Mouse (Mus musculus) liver, embryonic 12.5 days (tissue): ENCODE measurements around the gene Mecom. TPM values are rescaled to one million over a fixed set of nuclear protein-coding genes. Genes with fewer than 3 reads are reported as not detected.

Experiments used
- ATAC-seq: fragments of 200-750 bp; cut with Nextera tagmentation; 2 replicates; pipeline ENCODE4 v1.8.0; 2017; ENCODE audit warnings: moderate number of reproducible peaks, mild to moderate bottlenecking, moderate library complexity
- H3K27ac ChIP-seq: fragments of 300-500 bp; sonication (generic); 2 replicates; pipeline ENCODE4 v1.5.1; 2016; ENCODE audit warnings: mild to moderate bottlenecking
- H3K27me3 ChIP-seq: fragments of 300-500 bp; sonication (generic); replicated peaks from 2 replicates; pipeline ENCODE4 v1.6.1; 2016; ENCODE audit warnings: mild to moderate bottlenecking, moderate library complexity
- H3K36me3 ChIP-seq: fragments of 300-500 bp; sonication (generic); 2 replicates; pipeline ENCODE4 v1.6.1; 2016; ENCODE audit warnings: mild to moderate bottlenecking, moderate library complexity
- H3K4me1 ChIP-seq: fragments of 300-500 bp; sonication (generic); 2 replicates; pipeline ENCODE4 v1.6.1; 2016
- H3K4me2 ChIP-seq: fragments of 300-500 bp; sonication (generic); 2 replicates; pipeline ENCODE4 v1.6.1; 2016; ENCODE audit warnings: mild to moderate bottlenecking, moderate library complexity
- H3K4me3 ChIP-seq: fragments of 300-500 bp; sonication (generic); 2 replicates; pipeline ENCODE4 v1.5.1; 2016; ENCODE audit warnings: mild to moderate bottlenecking, moderate library complexity
- H3K9ac ChIP-seq: fragments of 300-500 bp; sonication (generic); 2 replicates; pipeline ENCODE4 v1.6.1; 2016; ENCODE audit warnings: mild to moderate bottlenecking, moderate library complexity
- H3K9me3 ChIP-seq: fragments of 300-500 bp; sonication (generic); replicated peaks from 2 replicates; pipeline ENCODE4 v1.6.1; 2016; ENCODE audit warnings: mild to moderate bottlenecking, moderate library complexity
- WGBS: fragments of 180-500 bp; shearing (Covaris S2); methylation state at CpG from one replicate; pipeline ENCODE4 v1.1.7; 2016; ENCODE audit not compliant: insufficient replicate concordance; 5-methylcytosine and 5-hydroxymethylcytosine counted together
- polyA plus RNA-seq: library from polyadenylated mRNA; unstranded; fragments of >200 nt; fragmentation: Nextera tagmentation; extraction: Ambion mirVana; gene quantifications from 2 replicates; pipeline ENCODE4 v1.2.1, GENCODE M21; 2016

The Mecom gene
- polyA plus RNA-seq, 1 experiment from 2014 or later, result 1.8 TPM

DNA sequence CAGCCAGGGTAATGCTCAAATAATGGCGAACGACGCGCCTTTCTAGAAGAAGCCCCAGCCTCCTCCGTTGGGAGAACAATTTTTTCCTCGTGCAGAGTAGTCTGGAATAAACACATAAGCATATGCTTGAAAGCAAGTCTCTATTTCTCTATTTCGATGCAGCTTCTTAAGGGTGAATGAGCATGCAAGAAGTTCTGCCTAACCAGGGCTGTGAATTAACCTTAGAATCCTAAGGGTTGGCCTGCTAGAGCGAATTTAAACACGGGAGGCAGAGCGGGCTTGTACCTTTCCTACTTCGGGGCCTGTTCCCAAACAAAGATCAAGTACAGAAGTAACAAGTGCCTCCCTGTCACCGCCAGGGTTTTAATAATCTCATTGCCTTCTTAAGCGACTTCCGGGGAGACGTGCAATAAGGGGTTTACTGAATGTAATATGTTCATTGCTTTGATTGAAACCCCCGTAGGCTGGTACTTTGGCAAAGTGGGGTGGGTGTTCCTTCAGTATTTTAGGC lies 42.0 kb downstream of the Mecom start:
- Histone ChIP-seq H3K4me1 (peaks cover 11% of the 10 kb centered on the region; the same call in 1 of the 2 replicates), H3K9me3 (no peaks in the 10 kb centered on the region), H3K36me3 (no peaks in the 10 kb centered on the region), H3K4me3 (no peak overlapping the region), H3K27me3 (peaks cover 71% of the 10 kb centered on the region), H3K27ac (no peak overlapping the region), H3K9ac (no peak overlapping the region), H3K4me2 (no peak overlapping the region)
- ATAC-seq, result no peak
- 27% methylated on average over 16 of the region's 16 CpGs for WGBS

GRCm38 (mm10) chr3:30504561-30504960 lies 43.2 kb downstream of the Mecom start:
- Histone ChIP-seq H3K9me3 (no peaks in the 10 kb centered on the region), H3K36me3 (no peaks in the 10 kb centered on the region), H3K4me2 (no peak overlapping the region), H3K27ac (no peak overlapping the region), H3K4me1 (peaks cover 11% of the 10 kb centered on the region; the same call in 1 of the 2 replicates), H3K4me3 (no peak overlapping the region), H3K9ac (no peak overlapping the region), H3K27me3 (peaks cover 70% of the 10 kb centered on the region)
- no peak for ATAC-seq
- 41% methylated on average over 7 of the region's 7 CpGs for WGBS

DNA sequence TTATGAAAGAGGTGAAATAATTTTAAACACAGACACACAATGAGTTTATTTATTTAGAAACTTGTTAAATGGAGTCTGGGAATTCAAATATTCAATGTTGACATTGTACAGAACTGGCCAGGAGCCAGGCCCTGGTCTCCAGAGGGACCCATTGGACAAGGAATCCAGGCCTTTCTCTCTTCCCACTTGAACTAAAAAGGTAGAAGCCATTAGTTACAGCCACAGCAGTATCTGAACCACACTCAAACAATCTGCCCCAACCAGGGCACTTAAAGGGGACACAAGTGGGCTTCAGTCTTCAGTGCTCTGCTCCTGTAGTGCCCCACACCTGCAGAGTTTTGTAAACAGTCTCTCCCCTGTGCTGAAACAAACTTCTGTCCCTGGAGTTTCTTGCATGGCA lies 44.0 kb downstream of the Mecom start:
- H3K27me3 ChIP-seq, result peaks cover 65% of the 10 kb centered on the region
- no peak for ATAC-seq
- H3K9me3 ChIP-seq, result no peaks in the 10 kb centered on the region
- no peak overlapping the region for H3K9ac ChIP-seq
- no peak overlapping the region for H3K4me3 ChIP-seq
- H3K4me2 ChIP-seq, result no peak overlapping the region
- no peaks in the 10 kb centered on the region for H3K36me3 ChIP-seq
- no peak overlapping the region for H3K27ac ChIP-seq
- H3K4me1 ChIP-seq, result peaks cover 6% of the 10 kb centered on the region; the same call in 1 of the 2 replicates

DNA sequence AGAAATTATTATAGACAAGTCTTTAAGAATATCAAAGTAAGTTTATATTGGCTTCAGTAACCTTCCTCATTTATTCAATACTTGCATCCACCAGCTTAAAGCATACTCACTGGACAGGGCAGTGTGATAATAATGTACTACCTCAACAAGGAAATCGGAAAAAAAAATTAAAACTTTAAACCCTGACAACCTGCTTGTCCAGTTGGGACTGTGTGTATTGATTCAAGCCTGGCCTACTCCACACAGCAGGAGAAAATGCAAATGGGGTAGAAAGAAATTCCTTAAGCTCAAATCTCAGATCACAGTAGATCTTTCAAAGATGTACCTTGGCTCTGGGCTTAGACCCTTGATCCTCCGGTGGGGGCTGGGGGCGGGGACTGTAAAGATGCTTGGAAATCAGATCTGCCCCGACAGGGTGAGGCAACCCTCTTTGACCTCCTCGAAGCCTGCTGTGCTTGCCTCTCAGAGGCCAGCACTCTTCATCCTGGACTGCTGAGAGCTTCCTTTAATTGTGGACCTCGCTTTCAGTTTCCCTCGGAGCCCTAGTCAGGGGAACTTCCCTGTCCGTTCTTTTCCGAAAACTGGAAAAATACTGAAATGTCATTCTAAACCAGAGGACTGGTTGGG lies 49.5 kb downstream of the Mecom start:
- no peaks in the 10 kb centered on the region for H3K4me1 ChIP-seq
- 33% methylated on average over 9 of the region's 9 CpGs for WGBS
- no peak overlapping the region for H3K4me3 ChIP-seq
- H3K27ac ChIP-seq, result no peak overlapping the region
- H3K9ac ChIP-seq, result no peak overlapping the region
- no peak for ATAC-seq
- no peaks in the 10 kb centered on the region for H3K36me3 ChIP-seq
- H3K4me2 ChIP-seq, result no peak overlapping the region
- no peaks in the 10 kb centered on the region for H3K9me3 ChIP-seq
- H3K27me3 ChIP-seq, result peaks cover 13% of the 10 kb centered on the region; the same call in 1 of the 2 replicates

- no peak for ATAC-seq
- Histone ChIP-seq H3K4me3 (no peak overlapping the region), H3K27ac (no peak overlapping the region), H3K4me2 (no peak overlapping the region), H3K36me3 (no peaks in the 10 kb centered on the region), H3K9ac (no peak overlapping the region), H3K4me1 (no peaks in the 10 kb centered on the region), H3K9me3 (no peaks in the 10 kb centered on the region), H3K27me3 (peaks cover under 1% of the 10 kb centered on the region; the same call in 1 of the 2 replicates)
- 51% methylated on average over 2 of the region's 2 CpGs for WGBS
Observed at GRCm38 (mm10) chr3:30494371-30494770, 53.4 kb downstream of the Mecom start.

- no peaks in the 10 kb centered on the region for H3K27me3 ChIP-seq
- H3K9me3 ChIP-seq, result no peaks in the 10 kb centered on the region
- 37% methylated on average over 4 of the region's 4 CpGs for WGBS
- 0 out of 2 replicates have a peak, but pooled peaks cover under 1% of the 10 kb centered on the region for H3K4me1 ChIP-seq
- no peak overlapping the region for H3K27ac ChIP-seq
- no peaks in the 10 kb centered on the region for H3K36me3 ChIP-seq
- no peak overlapping the region for H3K4me3 ChIP-seq
- no peak overlapping the region for H3K9ac ChIP-seq
- no peak for ATAC-seq
- no peak overlapping the region for H3K4me2 ChIP-seq
Observed at GRCm38 (mm10) chr3:30488808-30489207, 59.0 kb downstream of the Mecom start.

GRCm38 (mm10) chr3:30486422-30486821 lies 61.4 kb downstream of the Mecom start:
- Histone ChIP-seq H3K27me3 (no peaks in the 10 kb centered on the region), H3K9me3 (no peaks in the 10 kb centered on the region), H3K27ac (no peak overlapping the region), H3K4me3 (no peak overlapping the region), H3K4me1 (0 out of 2 replicates have a peak, but pooled peaks cover 4% of the 10 kb centered on the region), H3K36me3 (no peaks in the 10 kb centered on the region), H3K4me2 (no peak overlapping the region), H3K9ac (no peak overlapping the region)
- WGBS, result 62% methylated on average over 4 of the region's 4 CpGs
- ATAC-seq, result no peak

DNA sequence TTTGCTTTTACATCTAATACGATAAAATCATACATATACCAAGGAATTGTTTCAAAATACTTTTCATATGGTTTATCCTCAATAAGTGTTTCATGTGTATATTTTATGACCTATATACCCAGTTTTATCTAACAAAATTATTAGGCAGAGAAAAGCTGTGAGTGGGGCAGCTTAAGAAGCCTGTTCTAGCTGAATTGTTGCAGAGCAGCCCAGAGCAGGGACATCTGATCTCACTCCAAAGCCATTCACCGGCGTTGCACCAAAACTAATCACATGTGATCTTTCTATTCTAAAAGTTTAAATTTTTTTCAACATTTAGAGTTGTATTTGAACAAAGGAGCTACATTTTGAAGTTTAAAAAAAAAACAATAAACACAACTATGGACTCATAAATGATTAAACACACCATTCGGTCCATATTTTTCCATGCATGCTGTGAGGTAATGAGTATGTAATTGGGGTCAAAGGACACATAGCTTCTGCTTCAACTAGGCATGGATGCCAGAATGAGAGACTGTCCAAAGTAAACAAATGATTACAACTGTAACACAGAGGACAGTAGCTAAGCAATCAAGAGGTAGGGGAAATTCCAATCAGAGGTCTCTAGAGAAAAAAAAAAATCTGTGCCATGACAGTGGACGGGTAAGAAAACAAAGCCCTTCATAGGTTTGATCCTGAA lies 64.7 kb downstream of the Mecom start:
- H3K4me1 ChIP-seq, result 0 out of 2 replicates have a peak, but pooled peaks cover 4% of the 10 kb centered on the region
- H3K36me3 ChIP-seq, result no peaks in the 10 kb centered on the region
- no peak overlapping the region for H3K4me2 ChIP-seq
- no peak overlapping the region for H3K27ac ChIP-seq
- no peak overlapping the region for H3K4me3 ChIP-seq
- ATAC-seq, result no peak
- no peak overlapping the region for H3K9ac ChIP-seq
- no peaks in the 10 kb centered on the region for H3K9me3 ChIP-seq
- WGBS, result 62% methylated on average over 5 of the region's 5 CpGs
- H3K27me3 ChIP-seq, result no peaks in the 10 kb centered on the region

DNA sequence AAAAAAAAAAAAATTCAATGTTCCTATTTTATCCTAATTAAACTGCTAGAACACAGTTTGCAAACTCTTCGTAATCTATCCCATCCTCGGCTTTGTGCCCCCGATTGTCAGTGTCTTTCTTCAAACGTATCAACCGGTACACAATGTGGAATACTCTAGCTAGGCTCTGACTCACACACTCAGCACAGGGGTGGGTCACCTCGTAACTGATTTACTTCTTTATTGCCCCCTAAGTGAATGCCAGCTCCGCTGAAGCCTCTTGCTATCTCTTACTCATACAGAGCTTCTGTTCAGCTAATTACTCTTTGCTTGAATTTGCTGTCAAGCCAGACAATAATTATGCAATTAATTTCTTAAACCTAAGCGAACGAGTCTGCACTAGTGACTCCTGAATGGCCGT lies 66.1 kb downstream of the Mecom start:
- H3K27ac ChIP-seq, result no peak overlapping the region
- WGBS, result 63% methylated on average over 10 of the region's 10 CpGs
- no peaks in the 10 kb centered on the region for H3K27me3 ChIP-seq
- H3K36me3 ChIP-seq, result no peaks in the 10 kb centered on the region
- ATAC-seq, result no peak
- H3K4me2 ChIP-seq, result no peak overlapping the region
- H3K9ac ChIP-seq, result no peak overlapping the region
- no peaks in the 10 kb centered on the region for H3K9me3 ChIP-seq
- no peak overlapping the region for H3K4me3 ChIP-seq
- 0 out of 2 replicates have a peak, but pooled peaks cover 4% of the 10 kb centered on the region for H3K4me1 ChIP-seq

DNA sequence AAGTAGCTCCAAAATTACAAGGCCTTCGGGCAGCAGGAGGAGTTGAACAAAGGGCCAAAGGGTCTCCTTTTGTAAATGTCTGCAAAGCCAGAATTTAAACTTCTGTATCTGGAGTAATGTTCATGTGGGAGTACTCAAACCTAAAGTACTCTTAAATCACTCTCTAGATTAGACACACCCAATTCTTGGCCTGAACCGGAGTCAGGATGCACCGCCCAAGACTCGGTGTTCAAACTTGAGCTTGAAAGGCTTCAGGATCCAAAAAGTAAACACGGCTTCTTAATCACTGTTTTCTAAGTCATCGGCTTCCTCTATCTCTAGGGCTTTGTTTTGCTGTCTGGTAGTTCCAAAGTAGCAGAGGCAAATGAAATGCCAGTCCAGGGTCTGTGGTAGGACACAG lies 67.3 kb downstream of the Mecom start:
- Histone ChIP-seq H3K36me3 (no peaks in the 10 kb centered on the region), H3K9me3 (no peaks in the 10 kb centered on the region), H3K4me2 (no peak overlapping the region), H3K9ac (no peak overlapping the region), H3K4me3 (no peak overlapping the region), H3K27ac (no peak overlapping the region), H3K27me3 (no peaks in the 10 kb centered on the region), H3K4me1 (0 out of 2 replicates have a peak, but pooled peaks cover 4% of the 10 kb centered on the region)
- no peak for ATAC-seq
- 71% methylated on average over 6 of the region's 6 CpGs for WGBS

DNA sequence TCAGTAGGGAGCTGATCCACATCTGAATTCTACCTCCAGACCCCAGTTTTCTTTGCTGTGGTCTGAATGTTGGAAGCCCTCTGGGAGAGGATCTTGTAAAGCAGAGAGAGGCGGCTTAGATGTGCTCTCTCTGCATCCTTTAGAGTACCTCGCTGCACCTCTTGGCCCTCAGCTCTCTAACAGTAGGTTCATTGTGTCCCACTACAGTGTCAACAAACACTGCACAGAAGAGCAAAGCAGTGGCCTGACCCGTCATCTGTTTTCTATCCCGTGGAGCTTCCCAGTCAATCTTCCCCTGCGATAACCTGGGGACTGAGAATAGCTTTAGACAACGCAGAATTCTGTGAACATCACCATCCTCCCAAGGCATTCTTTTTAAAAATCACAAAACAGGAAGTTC lies 69.6 kb downstream of the Mecom start:
- no peaks in the 10 kb centered on the region for H3K36me3 ChIP-seq
- H3K4me1 ChIP-seq, result no peaks in the 10 kb centered on the region
- WGBS, result 58% methylated on average over 6 of the region's 6 CpGs
- no peak overlapping the region for H3K27ac ChIP-seq
- no peak overlapping the region for H3K4me3 ChIP-seq
- H3K9ac ChIP-seq, result no peak overlapping the region
- H3K4me2 ChIP-seq, result no peak overlapping the region
- ATAC-seq, result no peak
- H3K27me3 ChIP-seq, result no peaks in the 10 kb centered on the region
- H3K9me3 ChIP-seq, result no peaks in the 10 kb centered on the region

DNA sequence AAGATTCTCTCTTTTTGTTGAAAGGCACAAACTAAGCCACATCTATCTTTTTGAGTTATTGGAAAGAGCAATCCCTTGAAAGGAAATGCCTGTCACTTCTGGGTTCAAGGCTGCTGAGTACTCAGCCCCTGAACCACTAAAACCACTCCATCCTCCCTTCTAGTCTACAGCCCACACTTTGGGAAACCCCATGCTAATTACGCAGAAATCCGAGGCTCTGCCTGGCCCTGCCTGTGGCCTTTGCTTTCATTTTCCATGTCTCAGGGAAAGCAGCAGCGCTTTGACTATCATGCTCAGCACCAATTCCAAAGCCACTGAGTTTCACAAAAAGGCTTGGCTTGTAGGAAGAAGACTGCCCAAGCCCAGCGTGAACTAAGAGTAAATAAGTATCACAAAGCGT lies 70.8 kb downstream of the Mecom start:
- no peak for ATAC-seq
- H3K9ac ChIP-seq, result no peak overlapping the region
- WGBS, result 54% methylated on average over 5 of the region's 5 CpGs
- no peaks in the 10 kb centered on the region for H3K27me3 ChIP-seq
- no peak overlapping the region for H3K27ac ChIP-seq
- no peaks in the 10 kb centered on the region for H3K36me3 ChIP-seq
- H3K4me1 ChIP-seq, result no peaks in the 10 kb centered on the region
- no peaks in the 10 kb centered on the region for H3K9me3 ChIP-seq
- H3K4me3 ChIP-seq, result no peak overlapping the region
- no peak overlapping the region for H3K4me2 ChIP-seq
